Mouse (Mus musculus) forebrain, embryonic 13.5 days (tissue): ENCODE measurements around the gene Ttbk1. TPM values are rescaled to one million over a fixed set of nuclear protein-coding genes. Genes with fewer than 3 reads are reported as not detected.

Experiments used
- ATAC-seq: fragments of 200-750 bp; cut with Nextera tagmentation; 2 replicates; pipeline ENCODE4 v1.8.0; 2017
- H3K27ac ChIP-seq: fragments of 300-500 bp; sonication (generic); 2 replicates; pipeline ENCODE4 v1.5.1; 2015; ENCODE audit warnings: inconsistent platforms, mild to moderate bottlenecking, moderate library complexity
- H3K27me3 ChIP-seq: fragments of 300-500 bp; sonication (generic); 2 replicates; pipeline ENCODE4 v1.6.1; 2015; ENCODE audit warnings: mild to moderate bottlenecking, inconsistent platforms
- H3K36me3 ChIP-seq: fragments of 300-500 bp; sonication (generic); 2 replicates; pipeline ENCODE4 v1.6.1; 2015; ENCODE audit warnings: mild to moderate bottlenecking, inconsistent platforms; ENCODE audit not compliant: poor library complexity, severe bottlenecking
- H3K4me1 ChIP-seq: fragments of 300-500 bp; sonication (generic); 2 replicates; pipeline ENCODE4 v1.6.1; 2015; ENCODE audit warnings: inconsistent platforms
- H3K4me2 ChIP-seq: fragments of 300-500 bp; sonication (generic); 2 replicates; pipeline ENCODE4 v1.6.1; 2015; ENCODE audit warnings: inconsistent platforms, mild to moderate bottlenecking, moderate library complexity
- H3K4me3 ChIP-seq: fragments of 300-500 bp; sonication (generic); 2 replicates; pipeline ENCODE4 v1.5.1; 2015; ENCODE audit warnings: mild to moderate bottlenecking, inconsistent platforms
- H3K9ac ChIP-seq: fragments of 300-500 bp; sonication (generic); 2 replicates; pipeline ENCODE4 v1.6.1; 2015; ENCODE audit warnings: mild to moderate bottlenecking, inconsistent platforms
- H3K9me3 ChIP-seq: fragments of 300-500 bp; sonication (generic); replicated peaks from 2 replicates; pipeline ENCODE4 v1.6.1; 2016; ENCODE audit warnings: inconsistent platforms
- WGBS: fragments of 180-500 bp; shearing (Covaris S2); methylation state at CpG from one replicate; pipeline ENCODE4 v1.1.7; 2015; 5-methylcytosine and 5-hydroxymethylcytosine counted together
- polyA plus RNA-seq: library from polyadenylated mRNA; unstranded; fragments of >200 nt; fragmentation: Nextera tagmentation; extraction: Ambion mirVana; gene quantifications from 2 replicates; pipeline ENCODE4 v1.2.1, GENCODE M21; 2015

Ttbk1 gene
- polyA plus RNA-seq, 1 experiment from 2014 or later: 3.7 TPM

DNA sequence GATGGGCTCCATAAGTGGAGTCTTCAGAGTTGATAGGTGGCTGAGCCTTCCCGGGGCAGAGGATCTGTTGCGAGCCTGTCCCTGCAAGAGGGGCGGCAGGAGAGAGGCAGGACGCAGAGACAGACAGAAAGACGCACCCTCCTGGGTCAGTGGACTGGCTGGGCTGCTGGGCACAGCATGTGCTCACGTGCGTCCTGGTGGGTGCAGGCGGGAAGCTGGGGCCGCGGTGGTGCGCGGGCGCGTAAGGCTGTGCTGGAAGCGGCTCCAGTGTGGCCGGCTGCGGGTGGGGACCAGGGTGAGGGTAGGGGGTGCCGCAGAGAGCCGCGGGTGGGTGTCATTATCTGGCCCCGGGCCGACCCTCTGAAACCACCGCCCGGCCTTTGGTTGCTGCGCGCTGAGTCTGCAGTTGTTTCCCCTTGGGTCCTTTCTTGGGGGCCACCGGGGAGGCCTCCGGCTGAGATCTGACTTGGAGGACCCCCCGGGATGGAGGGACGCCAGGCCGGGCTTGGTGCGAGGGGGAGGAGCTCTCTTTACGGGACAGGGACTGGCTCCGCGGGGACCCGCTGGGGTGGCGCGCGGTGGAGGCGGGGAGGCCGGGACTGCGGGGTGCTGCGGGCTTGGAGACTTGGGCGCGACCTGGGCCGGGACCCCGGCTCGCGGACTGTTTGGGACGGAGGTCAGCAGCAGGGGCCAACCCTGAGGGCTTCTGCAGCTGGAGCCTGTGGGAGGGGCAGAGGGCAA lies 42.5 kb downstream of the Ttbk1 start:
- 1% methylated on average over 41 of the region's 50 CpGs for WGBS
- ATAC-seq: no peak
- H3K9ac ChIP-seq: no peak overlapping the region
- H3K4me1 ChIP-seq: peaks cover 4% of the 10 kb centered on the region
- H3K4me2 ChIP-seq: peak overlapping the region; percentile 32
- H3K27ac ChIP-seq: no peak overlapping the region
- H3K36me3 ChIP-seq: peaks cover 15% of the 10 kb centered on the region; the same call in 1 of the 2 replicates
- H3K9me3 ChIP-seq: no peaks in the 10 kb centered on the region
- H3K4me3 ChIP-seq: no peak overlapping the region
- peaks cover 51% of the 10 kb centered on the region for H3K27me3 ChIP-seq

DNA sequence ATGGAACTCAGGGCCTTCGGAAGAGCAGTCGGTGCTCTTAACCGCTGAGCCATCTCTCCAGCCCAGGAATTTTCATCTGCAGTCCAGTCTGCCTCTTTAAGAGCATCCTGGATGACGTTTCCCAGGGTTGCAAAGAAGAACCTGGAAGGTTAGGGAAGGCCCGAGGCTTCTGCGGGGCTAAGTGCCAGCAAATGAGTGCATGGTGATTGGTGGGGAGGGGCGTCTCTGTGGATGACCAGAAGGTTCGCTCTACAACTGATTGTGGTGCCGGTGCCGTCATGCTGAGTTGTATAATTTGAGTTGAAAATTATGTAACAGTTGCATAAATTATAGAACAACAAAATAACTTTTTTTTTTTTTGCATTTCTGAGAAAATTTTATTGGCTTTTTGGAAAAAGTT lies 48.3 kb downstream of the Ttbk1 start:
- peaks cover 24% of the 10 kb centered on the region for H3K27me3 ChIP-seq
- H3K27ac ChIP-seq: no peak overlapping the region

DNA sequence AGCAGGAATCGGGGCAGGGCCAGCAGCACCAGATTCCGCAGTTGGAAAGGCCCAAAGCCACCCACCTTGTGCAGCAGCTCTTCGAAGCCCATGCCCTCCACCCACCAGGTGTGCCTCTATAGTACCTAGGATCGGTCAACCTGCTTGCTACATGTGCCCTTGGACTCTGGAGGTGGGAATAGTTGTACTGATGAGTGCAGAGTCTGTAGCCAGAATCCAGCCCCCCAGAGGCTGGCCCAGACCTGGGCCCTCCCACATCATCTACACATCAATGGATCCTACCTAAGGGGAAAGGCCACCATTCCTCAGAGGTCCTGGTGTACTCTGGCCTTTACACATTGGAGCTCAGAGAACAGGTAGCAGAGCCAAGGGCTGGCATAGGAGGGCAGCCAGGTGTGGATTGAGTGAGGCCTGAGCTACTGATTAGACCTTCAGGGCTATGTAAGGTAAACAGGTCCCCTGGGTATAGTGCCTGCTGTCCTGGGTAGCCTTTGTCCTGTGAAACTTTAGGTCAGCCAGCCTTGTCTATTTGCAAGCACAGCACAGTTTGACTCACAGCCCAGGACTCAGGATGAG lies 49.1 kb downstream of the Ttbk1 start, which contains the start of gene Slc22a7:
TSS of gene Slc22a7 (minus strand) at position 160 of the 576 bp plus-strand sequence.
- Histone ChIP-seq H3K4me2 (no peak within 1 kb of the TSS), H3K9ac (no peak within 1 kb of the TSS), H3K27ac (no peak within 1 kb of the TSS), H3K9me3 (no peaks in the 10 kb centered on the region), H3K36me3 (no peaks in the 10 kb centered on the region), H3K27me3 (peaks cover 19% of the 10 kb centered on the region), H3K4me1 (peaks cover 12% of the 10 kb centered on the region; the same call in 1 of the 2 replicates), H3K4me3 (no peak within 1 kb of the TSS)
- no peak for ATAC-seq
- WGBS: 88% methylated on average over 4 of the region's 4 CpGs

More for the DNA sequence above, 48.3 kb downstream of the Ttbk1 start:
- no peak for ATAC-seq
- Histone ChIP-seq H3K4me2 (no peak overlapping the region), H3K9ac (no peak overlapping the region), H3K36me3 (no peaks in the 10 kb centered on the region), H3K4me1 (peaks cover 7% of the 10 kb centered on the region; the same call in 1 of the 2 replicates), H3K4me3 (no peak overlapping the region), H3K9me3 (no peaks in the 10 kb centered on the region)
- WGBS: 96% methylated on average over 10 of the region's 10 CpGs

DNA sequence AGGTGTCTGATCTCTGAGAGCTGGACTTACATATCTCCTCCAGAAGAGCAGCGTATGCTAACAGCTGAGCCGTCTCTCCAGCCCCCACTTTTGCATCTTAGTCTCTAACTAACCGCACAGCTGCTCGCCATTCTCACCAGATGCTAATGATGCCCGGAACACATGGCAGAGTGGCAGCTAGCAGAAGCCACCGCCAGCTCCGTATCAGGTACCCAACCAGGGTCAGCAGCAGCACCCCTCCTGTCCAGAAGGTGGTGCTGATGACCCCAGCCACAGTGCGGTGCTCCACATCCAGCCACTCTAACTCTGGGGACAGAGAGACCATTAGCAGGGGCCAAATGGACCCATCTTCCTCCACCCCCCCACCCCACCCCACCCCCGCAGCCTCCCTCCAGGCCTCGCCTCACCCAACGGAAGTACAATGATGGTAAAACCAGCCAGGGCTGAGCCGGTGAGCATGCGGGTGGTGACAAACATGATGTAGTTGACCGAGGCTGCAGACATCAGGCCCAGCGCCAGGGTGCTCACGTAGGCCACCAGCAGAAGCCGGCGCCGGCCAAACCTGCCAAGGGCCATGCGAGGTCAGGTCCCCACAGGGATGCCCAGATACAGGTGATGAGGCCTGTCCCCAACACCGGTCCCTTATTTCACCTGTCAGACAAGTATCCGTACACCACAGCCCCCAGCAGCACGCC lies 50.7 kb downstream of the Ttbk1 start:
- H3K4me1 ChIP-seq: peaks cover 12% of the 10 kb centered on the region; the same call in 1 of the 2 replicates
- H3K4me3 ChIP-seq: no peak overlapping the region
- ATAC-seq: peak; percentile 73
- WGBS: 25% methylated on average over 23 of the region's 23 CpGs
- H3K27me3 ChIP-seq: peaks cover 8% of the 10 kb centered on the region
- H3K9ac ChIP-seq: no peak overlapping the region
- H3K4me2 ChIP-seq: no peak overlapping the region
- H3K36me3 ChIP-seq: no peaks in the 10 kb centered on the region
- H3K27ac ChIP-seq: no peak overlapping the region
- H3K9me3 ChIP-seq: no peaks in the 10 kb centered on the region

DNA sequence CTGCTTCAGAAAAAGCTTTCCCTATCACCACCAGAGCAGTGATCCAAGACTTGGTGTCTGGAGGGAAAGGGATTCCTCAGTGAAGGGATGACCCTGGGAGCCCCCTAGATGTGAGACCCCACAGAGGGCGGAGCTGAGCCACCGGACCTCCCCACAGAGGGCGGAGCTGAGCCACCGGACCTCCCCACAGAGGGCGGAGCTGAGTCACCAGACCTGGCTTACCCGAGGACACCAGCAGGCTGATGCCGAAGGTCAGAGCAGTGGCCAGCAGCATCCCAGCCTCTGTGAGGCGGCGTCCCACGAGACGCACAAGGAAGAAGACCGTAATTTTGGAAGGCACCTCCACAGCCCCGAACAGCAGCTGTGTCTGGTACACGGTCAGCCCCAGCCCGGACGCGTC lies 53.8 kb downstream of the Ttbk1 start:
- Histone ChIP-seq H3K27me3 (peaks cover 16% of the 10 kb centered on the region), H3K4me2 (peak overlapping the region; percentile 50), H3K4me1 (peaks cover 18% of the 10 kb centered on the region; the same call in 1 of the 2 replicates), H3K27ac (no peak overlapping the region), H3K9me3 (no peaks in the 10 kb centered on the region), H3K9ac (no peak overlapping the region), H3K36me3 (no peaks in the 10 kb centered on the region), H3K4me3 (peak overlapping the region; percentile 22)
- 2% methylated on average over 17 of the region's 17 CpGs for WGBS
- ATAC-seq: no peak

DNA sequence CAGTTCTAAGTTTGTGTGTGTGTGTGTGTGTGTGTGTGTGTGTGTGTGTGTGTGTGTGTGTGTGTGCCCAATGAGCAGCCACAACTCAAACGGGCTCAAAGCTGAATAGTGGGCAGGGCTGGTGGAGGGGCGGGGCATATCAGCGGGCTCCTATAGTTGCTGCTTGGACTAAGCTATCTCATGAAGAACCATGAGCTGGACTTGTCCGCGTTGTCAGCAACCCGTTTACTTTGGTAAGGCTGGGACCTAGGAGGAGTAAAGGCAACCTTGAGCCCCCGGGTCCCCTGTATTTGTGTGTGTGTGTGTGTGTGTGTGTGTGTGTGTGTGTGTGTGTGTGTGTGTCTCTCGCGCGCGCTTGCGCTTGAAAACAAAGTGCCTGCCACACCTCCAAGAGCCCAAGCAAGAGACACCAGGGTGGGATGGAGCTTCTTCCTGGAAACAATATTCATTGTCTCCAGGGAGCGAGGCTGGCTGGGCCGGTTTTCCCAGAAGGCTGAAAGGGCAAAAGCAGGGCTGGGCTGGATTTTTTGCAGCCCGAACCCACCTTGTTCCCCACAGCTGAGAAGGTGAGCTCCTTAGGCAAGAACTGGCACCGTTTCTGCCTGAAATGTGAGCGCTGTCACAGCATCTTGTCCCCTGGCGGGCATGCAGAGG lies 58.6 kb downstream of the Ttbk1 start, which contains the start of gene Crip3:
TSS of gene Crip3 (plus strand) at position 166 of the 654 bp plus-strand sequence.
- no peak within 1 kb of the TSS for H3K4me3 ChIP-seq
- WGBS: 13% methylated on average over 18 of the region's 18 CpGs
- ATAC-seq: 0 out of 2 replicates have a peak, but pooled peaks have one; percentile 38

DNA sequence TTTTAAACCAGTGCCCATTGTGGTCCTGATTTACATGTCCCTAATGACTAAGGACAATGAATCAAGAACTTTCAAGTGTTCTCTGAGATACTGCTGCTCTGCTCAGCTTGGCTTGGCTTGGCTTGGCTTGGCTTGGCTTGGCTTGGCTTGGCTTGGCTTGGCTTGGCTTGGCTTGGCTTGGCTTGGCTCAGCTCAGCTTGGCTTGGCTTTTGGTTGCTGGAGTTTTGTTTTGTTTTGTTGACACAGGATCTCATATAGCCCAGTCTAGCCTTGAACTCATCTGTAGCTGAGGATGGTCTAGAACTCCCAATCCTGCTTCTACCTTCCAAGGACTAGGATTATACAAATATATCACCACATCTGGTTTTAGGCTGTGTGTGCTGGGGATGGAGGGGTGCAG lies 61.0 kb downstream of the Ttbk1 start:
- ATAC-seq: no peak
- Histone ChIP-seq H3K4me3 (no peak overlapping the region), H3K27me3 (0 out of 2 replicates have a peak, but pooled peaks cover 8% of the 10 kb centered on the region)

More for the DNA sequence above, 58.6 kb downstream of the Ttbk1 start, which contains the start of gene Crip3:
- H3K27me3 ChIP-seq: peaks cover 13% of the 10 kb centered on the region; the same call in 1 of the 2 replicates
- H3K4me2 ChIP-seq: peak within 1 kb of the TSS; percentile 48
- no peaks in the 10 kb centered on the region for H3K9me3 ChIP-seq
- no peak within 1 kb of the TSS for H3K9ac ChIP-seq
- H3K27ac ChIP-seq: no peak within 1 kb of the TSS
- H3K36me3 ChIP-seq: no peaks in the 10 kb centered on the region
- H3K4me1 ChIP-seq: peaks cover 10% of the 10 kb centered on the region; the same call in 1 of the 2 replicates

DNA sequence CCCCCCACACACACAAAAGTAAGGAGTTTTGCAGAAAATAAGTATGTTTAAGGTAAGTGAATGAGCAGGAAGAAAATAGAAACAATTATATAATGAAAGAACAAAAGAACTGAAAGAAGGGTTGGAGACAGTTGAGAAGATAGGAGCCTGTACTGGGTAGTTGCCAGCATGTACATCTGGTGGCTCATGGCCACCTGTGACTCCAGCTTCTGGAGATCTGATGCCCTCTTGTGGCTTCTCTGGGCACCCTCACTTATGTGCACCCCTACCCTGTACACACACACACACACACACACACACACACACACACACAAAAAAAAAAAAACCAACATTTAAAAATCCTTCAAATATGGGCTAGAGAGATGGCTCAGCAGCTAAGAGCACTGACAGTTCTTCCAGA lies 67.8 kb downstream of the Ttbk1 start:
- Histone ChIP-seq H3K36me3 (peaks cover 7% of the 10 kb centered on the region; the same call in 1 of the 2 replicates), H3K9me3 (no peaks in the 10 kb centered on the region), H3K27ac (no peak overlapping the region), H3K4me2 (no peak overlapping the region), H3K9ac (no peak overlapping the region), H3K4me1 (0 out of 2 replicates have a peak, but pooled peaks cover 3% of the 10 kb centered on the region), H3K27me3 (no peaks in the 10 kb centered on the region), H3K4me3 (no peak overlapping the region)
- ATAC-seq: no peak

More for the DNA sequence above, 61.0 kb downstream of the Ttbk1 start:
- Histone ChIP-seq H3K9ac (no peak overlapping the region), H3K27ac (no peak overlapping the region), H3K9me3 (no peaks in the 10 kb centered on the region), H3K36me3 (no peaks in the 10 kb centered on the region), H3K4me2 (no peak overlapping the region), H3K4me1 (peaks cover 6% of the 10 kb centered on the region; the same call in 1 of the 2 replicates)

DNA sequence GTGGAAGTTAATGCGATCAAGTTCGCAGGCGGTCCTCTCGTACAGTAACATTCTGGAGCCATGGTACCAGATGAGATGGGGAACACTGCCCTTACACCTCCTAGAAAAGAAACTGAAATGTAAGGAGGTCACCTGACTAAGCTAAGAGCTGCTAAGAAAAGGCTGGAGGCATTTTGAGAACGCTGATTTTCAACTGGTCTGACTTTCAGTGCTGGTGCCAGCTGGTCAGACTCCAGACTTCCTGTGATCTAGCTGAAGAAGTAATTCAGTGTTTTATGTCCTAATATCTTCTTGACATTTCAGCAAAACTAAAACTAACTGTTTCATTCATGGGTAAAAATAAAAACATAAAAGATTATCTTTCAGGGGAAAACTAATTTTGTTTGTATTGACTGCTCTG lies 68.8 kb downstream of the Ttbk1 start:
- 67% methylated on average over 5 of the region's 5 CpGs for WGBS
- Histone ChIP-seq H3K9me3 (no peaks in the 10 kb centered on the region), H3K9ac (no peak overlapping the region), H3K4me3 (no peak overlapping the region), H3K4me2 (no peak overlapping the region), H3K4me1 (0 out of 2 replicates have a peak, but pooled peaks cover 3% of the 10 kb centered on the region), H3K27me3 (no peaks in the 10 kb centered on the region), H3K36me3 (peaks cover 15% of the 10 kb centered on the region), H3K27ac (no peak overlapping the region)
- ATAC-seq: no peak

DNA sequence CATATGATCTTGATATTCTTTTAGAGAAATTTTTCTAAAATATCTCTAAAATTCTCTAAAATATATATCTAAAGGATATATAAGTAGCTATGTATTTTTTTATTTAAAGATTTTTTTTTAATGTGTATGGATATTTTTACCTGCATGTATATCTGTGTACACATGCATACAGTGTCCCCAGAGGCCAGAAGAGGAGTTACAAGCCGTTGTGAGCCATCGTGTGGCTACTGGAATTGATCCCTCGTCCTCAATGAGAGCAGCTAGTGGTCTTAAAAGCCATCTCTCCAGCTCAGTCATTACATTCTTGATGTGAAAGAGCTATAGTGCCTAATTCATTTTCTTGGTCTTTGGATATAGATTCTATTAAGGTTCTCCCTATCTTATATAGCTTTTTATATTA lies 79.0 kb downstream of the Ttbk1 start:
- H3K4me3 ChIP-seq: no peak overlapping the region
- H3K4me2 ChIP-seq: no peak overlapping the region
- no peak overlapping the region for H3K9ac ChIP-seq
- peaks cover 69% of the 10 kb centered on the region for H3K36me3 ChIP-seq
- no peaks in the 10 kb centered on the region for H3K9me3 ChIP-seq
- H3K27me3 ChIP-seq: no peaks in the 10 kb centered on the region
- no peaks in the 10 kb centered on the region for H3K4me1 ChIP-seq
- ATAC-seq: no peak
- 23% methylated on average over 3 of the region's 3 CpGs for WGBS
- H3K27ac ChIP-seq: no peak overlapping the region

DNA sequence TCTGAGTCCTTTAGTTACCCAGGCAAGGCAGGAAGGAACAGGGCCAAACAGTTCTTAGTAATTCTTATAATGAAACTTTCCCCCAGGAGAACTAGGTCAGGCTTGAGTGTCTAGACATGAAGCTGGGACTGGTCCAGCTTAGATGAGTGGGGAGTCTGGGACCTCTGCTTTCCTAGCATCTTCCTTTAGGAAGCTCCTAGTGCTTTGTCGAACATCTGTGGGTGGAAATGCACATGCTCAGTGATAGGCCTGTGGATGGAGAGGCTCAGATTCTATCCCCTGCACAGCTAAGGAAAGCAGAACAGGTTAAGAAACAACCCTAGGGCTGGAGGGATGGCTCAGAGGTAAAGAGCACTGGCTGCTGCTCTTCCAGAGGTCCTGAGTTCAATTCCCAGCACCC lies 92.8 kb downstream of the Ttbk1 start:
- Histone ChIP-seq H3K36me3 (peaks cover 54% of the 10 kb centered on the region), H3K9ac (no peak overlapping the region), H3K4me3 (no peak overlapping the region), H3K27ac (no peak overlapping the region), H3K4me2 (no peak overlapping the region), H3K9me3 (no peaks in the 10 kb centered on the region), H3K27me3 (no peaks in the 10 kb centered on the region), H3K4me1 (no peaks in the 10 kb centered on the region)
- 88% methylated on average over 1 of the region's 1 CpGs for WGBS
- no peak for ATAC-seq
